Mouse (Mus musculus): ENCODE measurements at regions not wholly inside any gene's neighbourhood (a gene's known extent, or its start where the extent isn't known, plus 50 kb on each side); places are given as distances from the start of the nearest gene placed in this dataset.

- ATAC-seq (replicated peaks; ENCODE audit: extremely low read depth, insufficient read depth, low FRiP score) = no peak
- H3K4me2 ChIP-seq (ENCODE audit: low read depth, low read length) = no peak overlapping the region
- H3K9ac ChIP-seq (ENCODE audit: low read length) = no peak overlapping the region
- 72% methylated on average over 7 of the region's 7 CpGs for WGBS
- no peaks in the 10 kb centered on the region for H3K36me3 ChIP-seq (ENCODE audit: control insufficient read depth, insufficient read depth)
- H3K4me3 ChIP-seq (ENCODE audit: low read length) = no peak overlapping the region
- no peak overlapping the region for H3K27ac ChIP-seq (ENCODE audit: low read length)
- no peaks in the 10 kb centered on the region for H3K9me3 ChIP-seq (replicated peaks; ENCODE audit: control insufficient read depth, low read length)
- H3K4me1 ChIP-seq (ENCODE audit: control insufficient read depth, insufficient read depth, low read length) = no peaks in the 10 kb centered on the region
- no peaks in the 10 kb centered on the region for H3K27me3 ChIP-seq (ENCODE audit: control insufficient read depth, insufficient read depth, low read length)
These were observed 178.5 kb downstream of the Gpam start for GRCm38 (mm10) chr19:54948359-54949127.

GRCm38 (mm10) chr19:54947583-54947982 lies 179.5 kb downstream of the Gpam start:
- 85% methylated on average over 3 of the region's 3 CpGs for WGBS
- Histone ChIP-seq H3K9ac (ENCODE audit: low read length) (no peak overlapping the region), H3K4me1 (ENCODE audit: control insufficient read depth, insufficient read depth, low read length) (no peaks in the 10 kb centered on the region), H3K27me3 (ENCODE audit: control insufficient read depth, insufficient read depth, low read length) (no peaks in the 10 kb centered on the region), H3K36me3 (ENCODE audit: control insufficient read depth, insufficient read depth) (no peaks in the 10 kb centered on the region), H3K9me3 (replicated peaks; ENCODE audit: control insufficient read depth, low read length) (no peaks in the 10 kb centered on the region), H3K4me3 (ENCODE audit: low read length) (no peak overlapping the region), H3K27ac (ENCODE audit: low read length) (no peak overlapping the region), H3K4me2 (ENCODE audit: low read depth, low read length) (no peak overlapping the region)
- ATAC-seq (replicated peaks; ENCODE audit: extremely low read depth, insufficient read depth, low FRiP score) = no peak

- Histone ChIP-seq H3K9ac (ENCODE audit: low read length) (no peak overlapping the region), H3K27me3 (ENCODE audit: control insufficient read depth, insufficient read depth, low read length) (no peaks in the 10 kb centered on the region), H3K36me3 (ENCODE audit: control insufficient read depth, insufficient read depth) (no peaks in the 10 kb centered on the region), H3K4me2 (ENCODE audit: low read depth, low read length) (no peak overlapping the region), H3K4me3 (ENCODE audit: low read length) (no peak overlapping the region), H3K27ac (ENCODE audit: low read length) (no peak overlapping the region), H3K4me1 (ENCODE audit: control insufficient read depth, insufficient read depth, low read length) (no peaks in the 10 kb centered on the region), H3K9me3 (replicated peaks; ENCODE audit: control insufficient read depth, low read length) (peaks cover 4% of the 10 kb centered on the region; the same call in 1 of the 2 replicates)
- ATAC-seq (replicated peaks; ENCODE audit: extremely low read depth, insufficient read depth, low FRiP score) = no peak
- 34% methylated on average over 5 of the region's 5 CpGs for WGBS
These were observed 194.5 kb downstream of the Gpam start for GRCm38 (mm10) chr19:54932579-54932978.

GRCm38 (mm10) chr19:54925888-54926287 lies 201.2 kb downstream of the Gpam start:
- no peak overlapping the region for H3K4me2 ChIP-seq (ENCODE audit: low read depth, low read length)
- H3K27ac ChIP-seq (ENCODE audit: low read length) = no peak overlapping the region
- no peaks in the 10 kb centered on the region for H3K27me3 ChIP-seq (ENCODE audit: control insufficient read depth, insufficient read depth, low read length)
- no peaks in the 10 kb centered on the region for H3K9me3 ChIP-seq (replicated peaks; ENCODE audit: control insufficient read depth, low read length)
- H3K36me3 ChIP-seq (ENCODE audit: control insufficient read depth, insufficient read depth) = no peaks in the 10 kb centered on the region
- no peak overlapping the region for H3K9ac ChIP-seq (ENCODE audit: low read length)
- H3K4me1 ChIP-seq (ENCODE audit: control insufficient read depth, insufficient read depth, low read length) = no peaks in the 10 kb centered on the region
- 62% methylated on average over 4 of the region's 4 CpGs for WGBS
- ATAC-seq (replicated peaks; ENCODE audit: extremely low read depth, insufficient read depth, low FRiP score) = no peak
- no peak overlapping the region for H3K4me3 ChIP-seq (ENCODE audit: low read length)

- Histone ChIP-seq H3K9me3 (replicated peaks; ENCODE audit: control insufficient read depth, low read length) (no peaks in the 10 kb centered on the region), H3K9ac (ENCODE audit: low read length) (no peak overlapping the region), H3K4me2 (ENCODE audit: low read depth, low read length) (no peak overlapping the region), H3K36me3 (ENCODE audit: control insufficient read depth, insufficient read depth) (no peaks in the 10 kb centered on the region), H3K4me3 (ENCODE audit: low read length) (no peak overlapping the region), H3K27me3 (ENCODE audit: control insufficient read depth, insufficient read depth, low read length) (no peaks in the 10 kb centered on the region), H3K4me1 (ENCODE audit: control insufficient read depth, insufficient read depth, low read length) (no peaks in the 10 kb centered on the region), H3K27ac (ENCODE audit: low read length) (no peak overlapping the region)
- no peak for ATAC-seq (replicated peaks; ENCODE audit: extremely low read depth, insufficient read depth, low FRiP score)
- 70% methylated on average over 6 of the region's 6 CpGs for WGBS
These were observed 207.4 kb downstream of the Gpam start for GRCm38 (mm10) chr19:54919597-54919996.

GRCm38 (mm10) chr19:54893622-54894021 lies 233.4 kb downstream of the Gpam start:
- no peak overlapping the region for H3K4me3 ChIP-seq (ENCODE audit: low read length)
- H3K27me3 ChIP-seq (ENCODE audit: control insufficient read depth, insufficient read depth, low read length) = no peaks in the 10 kb centered on the region
- H3K4me2 ChIP-seq (ENCODE audit: low read depth, low read length) = no peak overlapping the region
- H3K27ac ChIP-seq (ENCODE audit: low read length) = no peak overlapping the region
- no peaks in the 10 kb centered on the region for H3K36me3 ChIP-seq (ENCODE audit: control insufficient read depth, insufficient read depth)
- no peaks in the 10 kb centered on the region; the same call in 1 of the 2 replicates for H3K9me3 ChIP-seq (replicated peaks; ENCODE audit: control insufficient read depth, low read length)
- 71% methylated on average over 5 of the region's 5 CpGs for WGBS
- no peak overlapping the region for H3K9ac ChIP-seq (ENCODE audit: low read length)
- ATAC-seq (replicated peaks; ENCODE audit: extremely low read depth, insufficient read depth, low FRiP score) = no peak
- no peaks in the 10 kb centered on the region for H3K4me1 ChIP-seq (ENCODE audit: control insufficient read depth, insufficient read depth, low read length)

- no peak overlapping the region for H3K27ac ChIP-seq (ENCODE audit: low read length)
- ATAC-seq (replicated peaks; ENCODE audit: extremely low read depth, insufficient read depth, low FRiP score) = no peak
- H3K27me3 ChIP-seq (ENCODE audit: control insufficient read depth, insufficient read depth, low read length) = no peaks in the 10 kb centered on the region
- H3K4me3 ChIP-seq (ENCODE audit: low read length) = no peak overlapping the region
- no peak overlapping the region for H3K9ac ChIP-seq (ENCODE audit: low read length)
- H3K36me3 ChIP-seq (ENCODE audit: control insufficient read depth, insufficient read depth) = no peaks in the 10 kb centered on the region
- H3K4me2 ChIP-seq (ENCODE audit: low read depth, low read length) = no peak overlapping the region
- H3K4me1 ChIP-seq (ENCODE audit: control insufficient read depth, insufficient read depth, low read length) = no peaks in the 10 kb centered on the region
- WGBS = 84% methylated on average over 4 of the region's 4 CpGs
- peaks cover 4% of the 10 kb centered on the region; the same call in 1 of the 2 replicates for H3K9me3 ChIP-seq (replicated peaks; ENCODE audit: control insufficient read depth, low read length)
These were observed 260.0 kb downstream of the Gpam start for GRCm38 (mm10) chr19:54867078-54867477.

- Histone ChIP-seq H3K27ac (ENCODE audit: low read length) (no peak overlapping the region), H3K4me3 (ENCODE audit: low read length) (no peak overlapping the region), H3K9ac (ENCODE audit: low read length) (no peak overlapping the region), H3K36me3 (ENCODE audit: control insufficient read depth, insufficient read depth) (no peaks in the 10 kb centered on the region), H3K9me3 (replicated peaks; ENCODE audit: control insufficient read depth, low read length) (no peaks in the 10 kb centered on the region), H3K4me2 (ENCODE audit: low read depth, low read length) (no peak overlapping the region), H3K4me1 (ENCODE audit: control insufficient read depth, insufficient read depth, low read length) (no peaks in the 10 kb centered on the region), H3K27me3 (ENCODE audit: control insufficient read depth, insufficient read depth, low read length) (no peaks in the 10 kb centered on the region)
- ATAC-seq (replicated peaks; ENCODE audit: extremely low read depth, insufficient read depth, low FRiP score) = no peak
- 85% methylated on average over 2 of the region's 2 CpGs for WGBS
These were observed 271.8 kb downstream of the Gpam start for GRCm38 (mm10) chr19:54855190-54855589.

GRCm38 (mm10) chr19:54838231-54838630 lies 288.8 kb downstream of the Gpam start:
- Histone ChIP-seq H3K27ac (ENCODE audit: low read length) (no peak overlapping the region), H3K4me1 (ENCODE audit: control insufficient read depth, insufficient read depth, low read length) (no peaks in the 10 kb centered on the region)
- WGBS = 78% methylated on average over 3 of the region's 3 CpGs

More at GRCm38 (mm10) chr19:54838231-54838630, 288.8 kb downstream of the Gpam start:
- Histone ChIP-seq H3K9ac (ENCODE audit: low read length) (no peak overlapping the region), H3K4me3 (ENCODE audit: low read length) (no peak overlapping the region), H3K4me2 (ENCODE audit: low read depth, low read length) (no peak overlapping the region), H3K9me3 (replicated peaks; ENCODE audit: control insufficient read depth, low read length) (no peaks in the 10 kb centered on the region), H3K36me3 (ENCODE audit: control insufficient read depth, insufficient read depth) (no peaks in the 10 kb centered on the region), H3K27me3 (ENCODE audit: control insufficient read depth, insufficient read depth, low read length) (no peaks in the 10 kb centered on the region)
- ATAC-seq (replicated peaks; ENCODE audit: extremely low read depth, insufficient read depth, low FRiP score) = no peak
